Mouse (Mus musculus) lung, embryonic 14.5 days (tissue): ENCODE results near the gene Dpep1. TPM values are rescaled to one million over a fixed set of nuclear protein-coding genes. Genes with fewer than 3 reads are reported as not detected.
A peak's percentile ranks its signal among the peaks of the same experiment; 100 is the strongest.

Experiments
- ATAC-seq: fragments of 200-750 bp; cut with Nextera tagmentation; 2 replicates; pipeline ENCODE4 v1.8.0; 2017; ENCODE audit warnings: mild to moderate bottlenecking, moderate TSS enrichment, moderate library complexity; ENCODE audit not compliant: insufficient read depth
- DNase-seq: peaks from one replicate; pipeline ENCODE4 v3.0.0-alpha.2; 2015
- H3K27ac ChIP-seq: fragments of 300-500 bp; sonication (generic); 2 replicates; pipeline ENCODE4 v1.5.1; 2014; ENCODE audit warnings: low read depth, mild to moderate bottlenecking, moderate library complexity
- H3K27me3 ChIP-seq: fragments of 300-500 bp; sonication (generic); 2 replicates; pipeline ENCODE4 v1.6.1; 2014; ENCODE audit warnings: low read length, control low read depth; ENCODE audit not compliant: insufficient read depth
- H3K36me3 ChIP-seq: fragments of 300-500 bp; sonication (generic); 2 replicates; pipeline ENCODE4 v1.6.1; 2014; ENCODE audit warnings: control low read depth; ENCODE audit not compliant: insufficient read depth
- H3K4me1 ChIP-seq: fragments of 300-500 bp; sonication (generic); 2 replicates; pipeline ENCODE4 v1.6.1; 2014; ENCODE audit warnings: antibody characterized with exemption, control low read depth; ENCODE audit not compliant: insufficient read depth
- H3K4me2 ChIP-seq: fragments of 300-500 bp; sonication (generic); 2 replicates; pipeline ENCODE4 v1.6.1; 2014; ENCODE audit warnings: mild to moderate bottlenecking
- H3K4me3 ChIP-seq: fragments of 300-500 bp; sonication (generic); 2 replicates; pipeline ENCODE4 v1.5.1; 2014; ENCODE audit warnings: low read depth, low read length
- H3K9ac ChIP-seq: fragments of 300-500 bp; sonication (generic); 2 replicates; pipeline ENCODE4 v1.6.1; 2014
- H3K9me3 ChIP-seq: fragments of 300-500 bp; sonication (generic); 2 replicates; pipeline ENCODE4 v1.6.1; 2016; ENCODE audit warnings: low read depth, low read length, control low read depth
- CTCF ChIP-seq: IDR thresholded peaks from 2 replicates; pipeline ENCODE4 v1.5.1; 2016; ENCODE audit warnings: antibody characterized with exemption, low read depth
- WGBS: fragments of 180-500 bp; shearing (Covaris S2); extraction: QIAGEN DNeasy Blood & Tissue Kit; methylation state at CpG from one replicate; pipeline ENCODE4 v1.1.7; 2014; 5-methylcytosine and 5-hydroxymethylcytosine counted together
- polyA plus RNA-seq: library from polyadenylated mRNA; unstranded; fragments of >200 nt; fragmentation: Nextera tagmentation; extraction: Ambion mirVana; gene quantifications from 2 replicates; pipeline ENCODE4 v1.2.1, GENCODE M21; 2014

Gene Dpep1
- polyA plus RNA-seq, 1 experiment from 2014 or later = 1.0 TPM

DNA sequence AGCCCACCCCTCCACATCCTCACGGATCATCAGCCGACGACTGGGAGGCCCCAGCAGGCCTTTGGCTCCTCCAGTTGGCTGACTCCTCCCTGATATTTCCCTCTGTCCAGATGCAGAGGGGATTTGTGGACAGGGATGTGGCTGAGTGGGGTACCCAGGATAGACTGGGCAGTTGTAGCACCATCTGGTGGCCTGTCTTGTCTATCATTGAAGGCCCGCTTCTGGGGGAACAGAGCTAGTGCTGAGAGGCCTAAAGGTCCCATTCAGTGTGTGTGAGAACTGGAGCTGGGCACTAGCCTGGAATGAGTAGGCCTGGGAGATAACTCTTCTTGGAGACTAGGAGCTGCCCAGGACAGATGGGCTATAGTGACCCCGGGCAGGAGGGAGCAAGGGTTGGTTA is 45.7 kb downstream of the Dpep1 start:
- H3K27me3 ChIP-seq = peaks cover 21% of the 10 kb centered on the region; the same call in 1 of the 2 replicates
- no peak overlapping the region for H3K9ac ChIP-seq
- ATAC-seq (no peak), DNase-seq (peak; percentile 43)
- peak; percentile 30 for TF ChIP-seq CTCF
- H3K27ac ChIP-seq = no peak overlapping the region
- H3K4me3 ChIP-seq = no peak overlapping the region
- H3K9me3 ChIP-seq = no peaks in the 10 kb centered on the region
- WGBS = 39% methylated on average over 5 of the region's 5 CpGs
- peaks cover 25% of the 10 kb centered on the region for H3K36me3 ChIP-seq
- H3K4me2 ChIP-seq = no peak overlapping the region
- H3K4me1 ChIP-seq = 0 out of 2 replicates have a peak, but pooled peaks cover 6% of the 10 kb centered on the region

DNA sequence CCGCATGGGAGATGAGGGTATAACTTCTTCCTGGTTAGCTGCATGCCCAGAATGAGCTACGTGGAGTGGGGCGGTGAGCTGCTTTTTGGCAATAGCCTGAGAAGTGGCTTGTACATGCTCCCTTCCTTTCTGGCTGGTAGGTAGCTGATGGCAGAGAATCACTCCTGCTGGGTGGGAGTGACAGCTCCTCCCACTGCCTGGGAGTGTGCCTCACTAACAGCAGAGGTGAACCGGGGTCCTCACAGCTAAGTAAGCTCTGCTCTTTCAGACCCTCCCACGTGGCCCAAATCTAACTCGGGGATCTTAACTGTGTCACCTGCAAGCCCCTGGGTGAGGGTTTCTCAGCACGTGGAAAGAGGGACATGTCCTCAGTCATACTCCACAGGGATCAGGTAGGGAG is 46.5 kb downstream of the Dpep1 start:
- H3K4me3 ChIP-seq = no peak overlapping the region
- DNase-seq (no peak), ATAC-seq (no peak)
- 0 out of 2 replicates have a peak, but pooled peaks cover 6% of the 10 kb centered on the region for H3K4me1 ChIP-seq
- peaks cover 19% of the 10 kb centered on the region; the same call in 1 of the 2 replicates for H3K36me3 ChIP-seq
- no peak for TF ChIP-seq CTCF
- no peak overlapping the region for H3K27ac ChIP-seq
- H3K27me3 ChIP-seq = peaks cover 21% of the 10 kb centered on the region; the same call in 1 of the 2 replicates
- H3K9me3 ChIP-seq = no peaks in the 10 kb centered on the region
- WGBS = 23% methylated on average over 7 of the region's 7 CpGs
- no peak overlapping the region for H3K9ac ChIP-seq
- H3K4me2 ChIP-seq = no peak overlapping the region

DNA sequence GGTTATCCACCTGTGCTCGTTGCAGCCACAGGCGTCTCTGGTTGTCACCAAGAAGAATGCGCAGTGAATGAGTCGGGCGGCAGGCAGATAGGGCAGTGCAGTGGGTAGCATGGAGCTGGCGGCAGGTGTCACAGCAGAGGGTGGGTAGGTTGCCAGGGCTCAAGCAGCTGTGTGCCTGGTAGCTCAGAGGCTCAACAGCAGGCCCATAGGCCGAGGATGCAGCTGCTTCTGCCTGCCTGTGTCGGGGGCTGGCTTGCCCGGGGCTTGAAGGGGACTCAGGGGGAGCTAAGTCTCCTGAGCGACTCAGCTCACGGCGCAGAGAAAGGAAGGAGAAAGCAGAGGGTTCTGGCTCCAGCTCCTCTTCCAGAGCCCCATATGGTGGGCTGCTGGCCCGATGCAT is 47.3 kb downstream of the Dpep1 start:
- H3K4me3 ChIP-seq = no peak overlapping the region
- H3K9ac ChIP-seq = no peak overlapping the region
- no peak for TF ChIP-seq CTCF
- peaks cover 21% of the 10 kb centered on the region; the same call in 1 of the 2 replicates for H3K27me3 ChIP-seq
- 0 out of 2 replicates have a peak, but pooled peaks cover 6% of the 10 kb centered on the region for H3K4me1 ChIP-seq
- H3K27ac ChIP-seq = no peak overlapping the region
- peaks cover 12% of the 10 kb centered on the region; the same call in 1 of the 2 replicates for H3K36me3 ChIP-seq
- no peak for DNase-seq
- ATAC-seq = no peak
- H3K9me3 ChIP-seq = no peaks in the 10 kb centered on the region
- H3K4me2 ChIP-seq = no peak overlapping the region
- WGBS = 58% methylated on average over 13 of the region's 13 CpGs

DNA sequence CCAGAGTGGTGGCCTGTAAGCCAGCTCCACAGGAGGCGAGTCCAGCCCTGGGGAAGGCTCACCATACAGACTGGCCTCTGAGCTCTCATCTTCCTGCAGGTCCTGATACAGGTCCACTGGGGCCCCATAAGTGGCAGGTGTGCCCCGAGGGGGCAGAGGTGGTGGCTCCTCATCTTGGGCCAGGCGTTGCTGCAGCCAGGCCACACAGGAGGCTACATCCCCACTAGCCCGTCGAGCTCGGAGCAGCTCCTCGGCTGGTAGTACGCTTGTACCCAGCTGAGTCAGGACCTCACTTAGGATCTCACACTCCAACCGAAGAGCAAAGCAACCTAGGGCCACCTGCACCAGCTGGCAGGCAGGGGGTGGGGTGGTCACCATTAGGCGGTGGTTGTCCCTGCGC is 47.7 kb downstream of the Dpep1 start:
- H3K4me2 ChIP-seq = no peak overlapping the region
- no peak overlapping the region for H3K4me3 ChIP-seq
- no peak for DNase-seq
- H3K36me3 ChIP-seq = peaks cover 7% of the 10 kb centered on the region; the same call in 1 of the 2 replicates
- no peak for TF ChIP-seq CTCF
- H3K9me3 ChIP-seq = no peaks in the 10 kb centered on the region
- no peak overlapping the region for H3K27ac ChIP-seq
- H3K4me1 ChIP-seq = 0 out of 2 replicates have a peak, but pooled peaks cover 6% of the 10 kb centered on the region
- H3K9ac ChIP-seq = no peak overlapping the region
- WGBS = 76% methylated on average over 11 of the region's 11 CpGs
- no peak for ATAC-seq
- H3K27me3 ChIP-seq = peaks cover 21% of the 10 kb centered on the region; the same call in 1 of the 2 replicates

DNA sequence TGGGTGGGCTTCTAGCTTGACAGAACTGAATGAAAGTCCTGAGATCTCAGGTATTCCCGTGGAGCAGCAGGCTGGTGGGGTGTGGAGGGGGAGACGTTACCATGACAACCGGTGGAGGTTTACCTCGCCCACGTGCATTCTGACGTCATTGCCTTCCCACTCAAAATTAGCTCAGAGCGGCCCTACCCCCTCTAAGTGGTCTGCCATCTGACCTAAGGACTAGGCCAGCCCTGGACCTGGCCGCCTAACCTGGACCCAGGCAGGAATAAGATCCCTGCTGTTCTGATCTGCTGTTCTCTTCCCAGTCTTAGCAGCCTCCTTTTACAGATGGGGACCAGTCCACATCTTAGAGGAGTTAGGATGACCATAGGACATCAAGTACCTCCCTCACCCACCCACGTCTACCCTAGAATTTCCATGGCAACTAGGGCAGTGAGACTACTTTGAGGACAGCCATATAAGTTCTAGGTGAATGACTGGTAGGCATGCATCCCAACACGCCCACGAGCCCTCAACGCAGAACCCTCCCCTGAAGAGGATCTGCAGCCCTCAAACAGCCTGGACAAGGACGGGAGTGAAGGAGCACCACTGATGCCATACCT is 49.0 kb downstream of the Dpep1 start:
- Histone ChIP-seq H3K9ac (peak overlapping the region; percentile 58), H3K36me3 (no peaks in the 10 kb centered on the region), H3K9me3 (no peaks in the 10 kb centered on the region), H3K4me1 (0 out of 2 replicates have a peak, but pooled peaks cover 6% of the 10 kb centered on the region), H3K4me2 (peak overlapping the region; percentile 93), H3K27ac (no peak overlapping the region), H3K27me3 (peaks cover 21% of the 10 kb centered on the region; the same call in 1 of the 2 replicates), H3K4me3 (peak overlapping the region; percentile 56)
- DNase-seq (peak; percentile 27), ATAC-seq (no peak)
- 31% methylated on average over 13 of the region's 13 CpGs for WGBS
- no peak for TF ChIP-seq CTCF

DNA sequence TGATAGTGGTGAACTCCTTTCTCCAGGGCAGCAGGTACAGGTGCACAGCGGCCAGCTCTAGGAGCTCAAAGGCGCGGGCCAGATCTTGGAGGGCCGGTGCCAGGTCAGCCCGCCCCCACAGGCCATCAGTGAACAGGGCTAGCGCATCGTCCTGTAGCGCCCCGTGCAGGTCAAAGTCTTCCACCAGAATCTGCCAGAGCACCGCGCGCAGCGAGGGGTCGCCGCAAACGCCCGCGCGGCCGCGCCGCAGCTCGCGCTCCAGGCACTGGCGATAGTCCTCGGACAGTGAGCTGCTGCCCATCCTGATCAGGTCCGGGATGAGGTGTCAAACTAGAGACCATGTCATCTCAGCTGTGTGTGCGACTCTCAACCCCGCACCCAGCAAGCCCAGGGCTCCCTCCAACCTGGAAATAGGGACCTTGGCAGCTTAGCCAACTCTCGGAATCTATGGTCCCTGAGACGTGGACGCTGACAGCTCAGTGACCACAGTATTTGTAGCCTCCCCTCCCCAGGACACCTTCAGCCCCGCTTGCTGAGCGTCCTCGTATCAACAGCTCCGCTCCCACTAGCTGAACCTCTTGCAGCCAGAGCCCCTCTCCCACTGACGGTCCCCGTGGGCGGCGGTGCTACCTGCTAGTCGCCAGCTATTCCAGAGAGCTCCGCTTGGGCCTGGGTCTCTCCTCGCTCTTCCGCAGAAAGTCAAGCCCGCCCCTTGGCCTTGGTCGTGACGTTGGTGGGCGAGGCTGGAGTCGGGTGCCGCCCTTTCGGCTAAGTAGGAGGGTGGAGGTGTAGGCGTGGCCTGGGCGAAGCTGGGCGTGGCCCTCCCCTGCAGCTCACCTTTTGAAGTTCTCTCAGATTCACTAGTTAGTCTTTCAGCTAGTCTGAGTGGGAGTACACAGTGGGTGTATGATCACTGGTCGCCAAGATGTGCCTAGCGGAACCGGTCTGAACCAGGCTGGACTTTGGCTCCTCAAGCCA is 49.8 kb downstream of the Dpep1 start, which contains the start of gene Spata2l:
TSS of gene Spata2l (minus strand) at position 714 of the 978 bp plus-strand sequence.
- Histone ChIP-seq H3K4me3 (peak within 1 kb of the TSS; percentile 56), H3K9ac (peak within 1 kb of the TSS; percentile 58), H3K27ac (no peak within 1 kb of the TSS), H3K4me2 (peak within 1 kb of the TSS; percentile 93), H3K9me3 (no peaks in the 10 kb centered on the region), H3K36me3 (no peaks in the 10 kb centered on the region), H3K4me1 (0 out of 2 replicates have a peak, but pooled peaks cover 6% of the 10 kb centered on the region), H3K27me3 (peaks cover 21% of the 10 kb centered on the region; the same call in 1 of the 2 replicates)
- 2% methylated on average over 57 of the region's 57 CpGs for WGBS
- ATAC-seq (peak; percentile 86), DNase-seq (peak; percentile 92)
- peak; percentile 29; the same call in 1 of the 2 replicates for TF ChIP-seq CTCF
